Comparison of ENCODE assay signal across 9 mouse cellular contexts in genomic region chr14:47474571-47475254, GRCm38 (mm10). TPM values are rescaled to one million over a fixed set of nuclear protein-coding genes. Genes with fewer than 3 reads are reported as not detected.
A peak's percentile ranks its signal among the peaks of the same experiment; 100 is the strongest.
DNase-seq lines count a peak whose midpoint lies in the region; ATAC-seq and TF ChIP-seq lines count a peak whose summit lies in the region.
"Had no signal": no experiment of that assay in that cellular context is flagged by ENCODE, and none has a peak within 500 bp of the region (broad histone marks: within the 10 kb centered on the region; RNA-seq: fewer than 3 reads in every experiment).

No protein-coding gene starts in this region.

- TF ChIP-seq POLR2A in lung, adult 2 months (IDR thresholded peaks at IDR 0.05; ENCODE audit: borderline replicate concordance, extremely low read depth, low read depth, low read length) = no peak
- TF ChIP-seq POLR2A in myocyte (IDR thresholded peaks at IDR 0.05; ENCODE audit: insufficient read length, low read depth) = no peak

- H3K27me3 ChIP-seq in heart, embryonic 14.5 days (ENCODE audit: control insufficient read depth, insufficient read depth, low read length) = no peaks in the 10 kb centered on the region
- H3K27me3 ChIP-seq in myocyte (ENCODE audit: control insufficient read depth, insufficient read depth, insufficient read length) = no peaks in the 10 kb centered on the region
- no peaks in the 10 kb centered on the region for H3K27me3 ChIP-seq in kidney, embryonic 16.5 days (ENCODE audit: insufficient read depth, low read length)

- H3K4me3 ChIP-seq in lung, adult 2 months (replicated peaks; ENCODE audit: extremely low read depth, low read depth, low read length) = no peak overlapping the region
- H3K4me3 ChIP-seq in heart, embryonic 14.5 days (ENCODE audit: control insufficient read depth in 1 of 2, insufficient read depth in 1 of 2, low read depth in 1 of 2, low read length in 2 of 2) = no peak overlapping the region
- H3K4me3 ChIP-seq in myocyte = no peak overlapping the region
- no peak overlapping the region for H3K4me3 ChIP-seq in kidney, embryonic 16.5 days (ENCODE audit: low read length)

- H3K9me3 ChIP-seq in heart, embryonic 14.5 days (ENCODE audit: control insufficient read depth, low read length) = no peaks in the 10 kb centered on the region
- H3K9me3 ChIP-seq in kidney, embryonic 16.5 days (ENCODE audit: low read length) = no peaks in the 10 kb centered on the region

- H3K4me2 ChIP-seq in heart, embryonic 14.5 days (ENCODE audit: low read length) = peak overlapping the region; percentile 69; the same call in 1 of the 2 replicates
- peak overlapping the region; percentile 65 for H3K4me2 ChIP-seq in myocyte (ENCODE audit: low read depth)
- H3K4me2 ChIP-seq in kidney, embryonic 16.5 days (replicated peaks; ENCODE audit: low read depth, low read length) = no peak overlapping the region

- H3K36me3 ChIP-seq in heart, embryonic 14.5 days (ENCODE audit: control insufficient read depth, insufficient read depth, low read length) = no peaks in the 10 kb centered on the region
- H3K36me3 ChIP-seq in myocyte (ENCODE audit: control insufficient read depth, insufficient read depth) = no peaks in the 10 kb centered on the region
- H3K36me3 ChIP-seq in kidney, embryonic 16.5 days (ENCODE audit: insufficient read depth, low read length) = no peaks in the 10 kb centered on the region

- H3K9ac ChIP-seq in heart, embryonic 14.5 days (ENCODE audit: low read length) = 0 out of 2 replicates have a peak overlapping the region, but pooled peaks have one; percentile 27
- no peak overlapping the region for H3K9ac ChIP-seq in kidney, embryonic 16.5 days (replicated peaks; ENCODE audit: low read length)

- no peak overlapping the region for H3K27ac ChIP-seq in heart, embryonic 14.5 days (replicated peaks in 1 of 2; ENCODE audit: control insufficient read depth in 1 of 2, insufficient read depth in 1 of 2, low read depth in 2 of 2, low read length in 2 of 2)
- H3K27ac ChIP-seq in kidney, embryonic 16.5 days (ENCODE audit: low read length) = no peak overlapping the region
- H3K27ac ChIP-seq: macrophage had no signal

- peak; percentile 20 for DNase-seq in cerebellum, adult 8-10 months
- no peak for DNase-seq in cerebellum, postnatal 14 days
- peak; percentile 36 for DNase-seq in lung, adult 2 months
- DNase-seq in lung, postnatal 14 days = no peak
- no peak for DNase-seq in thymus, postnatal 10 days (ENCODE audit: low spot score in 2 of 2)

- H3ac ChIP-seq in myocyte (ENCODE audit: control insufficient read depth, insufficient read length) = no peak overlapping the region

- TF ChIP-seq CTCF in lung, adult 2 months (IDR thresholded peaks at IDR 0.05; ENCODE audit: insufficient read depth, low read length) = no peak

- H3K79me2 ChIP-seq in myocyte (ENCODE audit: control insufficient read depth, insufficient read depth) = peaks cover 29% of the 10 kb centered on the region

- 58% methylated on average over 8 of the region's 8 CpGs for WGBS in lung, adult 2 months
- 68% methylated on average over 8 of the region's 8 CpGs for WGBS in heart, embryonic 14.5 days
- WGBS in kidney, embryonic 16.5 days = 76% methylated on average over 8 of the region's 8 CpGs

- no peak for ATAC-seq in heart, embryonic 14.5 days (ENCODE audit: insufficient number of reproducible peaks, insufficient read depth, low FRiP score, low read depth)
- no peak for ATAC-seq in kidney, embryonic 16.5 days (ENCODE audit: low FRiP score, low TSS enrichment)

- H3K4me1 ChIP-seq in lung, adult 2 months (ENCODE audit: control insufficient read depth, insufficient read depth, low read length) = peaks cover 3% of the 10 kb centered on the region
- peaks cover 6 to 11% of the 10 kb centered on the region in 2 experiments for H3K4me1 ChIP-seq in heart, embryonic 14.5 days (ENCODE audit: control insufficient read depth in 2 of 2, insufficient read depth in 2 of 2, low read length in 2 of 2)
- peaks cover 16% of the 10 kb centered on the region for H3K4me1 ChIP-seq in kidney, embryonic 16.5 days (ENCODE audit: insufficient read depth, low read length)

TF ChIP-seq in myocyte, 11 proteins besides CTCF, POLR2A, EP300 and RAD21:
- no peak for TF ChIP-seq REST (IDR thresholded peaks at IDR 0.05; ENCODE audit: insufficient read depth, insufficient read length)

RNA-seq across cellular contexts. Expression of gene Fbxo34, which starts 24.5 kb away (rescaled TPM):
- 9.9 and 10.9 TPM in 2 replicates for polyA plus RNA-seq in lung, adult 2 months (2012; rRNA removed)
- polyA plus RNA-seq in heart, embryonic 14.5 days (2014; fragmentation: Nextera tagmentation; extraction: Ambion mirVana) = 16.4 and 17.8 TPM in 2 replicates
- 10.7 TPM for polyA plus RNA-seq in myocyte (2012; fragmentation: generic; extraction: Trizol)
- polyA plus RNA-seq in kidney, embryonic 16.5 days (2015; fragmentation: Nextera tagmentation; extraction: Ambion mirVana) = 22.8 and 24.1 TPM in 2 replicates

RNA-seq across cellular contexts. Expression of gene Dlgap5, which starts 56.5 kb away (rescaled TPM):
- 0.48 and 1.1 TPM in 2 replicates for polyA plus RNA-seq in lung, adult 2 months (2012; rRNA removed)
- polyA plus RNA-seq in heart, embryonic 14.5 days (2014; fragmentation: Nextera tagmentation; extraction: Ambion mirVana) = 28.6 and 35.7 TPM in 2 replicates
- polyA plus RNA-seq in myocyte (2012; fragmentation: generic; extraction: Trizol) = 16.3 TPM
- 48.4 and 53.7 TPM in 2 replicates for polyA plus RNA-seq in kidney, embryonic 16.5 days (2015; fragmentation: Nextera tagmentation; extraction: Ambion mirVana)

Comparison
In these comparisons a context has a peak if more than half of its experiments do, and no peak if none do; other contexts are left out.
1. DNase-seq: peak in cerebellum, adult 8-10 months (single experiment) and lung, adult 2 months (single experiment); none in cerebellum, postnatal 14 days (0 of 2), lung, postnatal 14 days (single experiment) and thymus, postnatal 10 days (0 of 2).